Mouse (Mus musculus): ENCODE data around the gene Tmsb15b2. TPM values are rescaled to one million over a fixed set of nuclear protein-coding genes. Genes with fewer than 3 reads are reported as not detected.
"Not testable (repeated sequence)": the region's sequence is repeated elsewhere in the genome, so short reads cannot be mapped to it uniquely, and the experiment has no call there.

Tmsb15b2 gene
- 10 to 100 TPM in 1 of 2 experiments, 1 to 10 TPM in 1; 5.1 to 10.7 TPM for total RNA-seq (2021)
- long read RNA-seq, experiment 1, transcript Tmsb15b2-201 (3 exons, 450 nt), result major isoform, 8 of 8 reads
- long read RNA-seq, experiment 1, partial matches to known transcripts, result 0 of 8 reads
- long read RNA-seq, experiment 1, other reads (novel, unspliced or antisense), result 0 of 8 reads
- long read RNA-seq, experiment 2, result 0 reads

- peak within 1 kb of the TSS; percentile 58 for H3K4me3 ChIP-seq
- DNase-seq; intact Hi-C loops (cut with DNase I); H3K27ac ChIP-seq: not testable (repeated sequence)
Measured at GRCm38 (mm10) chrX:136975397-136975796, at the start of gene Tmsb15b2. Tmsb15b2 (minus strand) TSS chrX:136975497.

- DNase-seq, result peak; percentile 50
- H3K4me3 ChIP-seq, result no peak overlapping the region
- TF ChIP-seq CTCF (IDR thresholded peaks at IDR 0.05), result peak; percentile 71
- no peak overlapping the region for H3K27ac ChIP-seq
- intact Hi-C loops (cut with DNase I), result loop anchor here (5.0 kb wide), 1 partner anchor 277 kb away; the partner anchor contains the start of gene Morf4l2
Measured at GRCm38 (mm10) chrX:137019310-137019709, 44.0 kb upstream of the Tmsb15b2 start.

GRCm38 (mm10) chrX:137017668-137018067 is 42.4 kb upstream of the Tmsb15b2 start:
- Histone ChIP-seq H3K4me3 (no peak overlapping the region), H3K27ac (no peak overlapping the region)
- intact Hi-C loops (cut with DNase I), result loop anchor here (5.0 kb wide), 1 partner anchor 275 kb away; the partner anchor contains the start of gene Morf4l2
- TF ChIP-seq CTCF (IDR thresholded peaks at IDR 0.05), result no peak
- DNase-seq, result no peak

- H3K4me3 ChIP-seq, result no peak overlapping the region
- intact Hi-C loops (cut with DNase I), result loop anchor here (5.0 kb wide), 1 partner anchor 273 kb away; the partner anchor contains the start of gene Morf4l2
- TF ChIP-seq CTCF (IDR thresholded peaks at IDR 0.05), result peak; percentile 64
- no peak overlapping the region for H3K27ac ChIP-seq
- peak; percentile 40 for DNase-seq
Measured at GRCm38 (mm10) chrX:137015099-137015709, 39.9 kb upstream of the Tmsb15b2 start.

GRCm38 (mm10) chrX:136996256-136996655 is 21.0 kb upstream of the Tmsb15b2 start:
- intact Hi-C loops (cut with DNase I), result no loop called here
- DNase-seq, result no peak
- H3K27ac ChIP-seq, result no peak overlapping the region
- no peak overlapping the region for H3K4me3 ChIP-seq
- no peak for TF ChIP-seq CTCF (IDR thresholded peaks at IDR 0.05)

GRCm38 (mm10) chrX:136993641-136994040 is 18.3 kb upstream of the Tmsb15b2 start:
- intact Hi-C loops (cut with DNase I), result no loop called here
- no peak for TF ChIP-seq CTCF (IDR thresholded peaks at IDR 0.05)
- Histone ChIP-seq H3K27ac (no peak overlapping the region), H3K4me3 (no peak overlapping the region)
- DNase-seq, result no peak

GRCm38 (mm10) chrX:136992978-136993547 is 17.8 kb upstream of the Tmsb15b2 start, which contains the start of gene Zcchc18:
Zcchc18 (plus strand) TSS chrX:136993155.
- peak within 1 kb of the TSS; percentile 62 for H3K4me3 ChIP-seq
- no peak for TF ChIP-seq CTCF (IDR thresholded peaks at IDR 0.05)
- no peak within 1 kb of the TSS for H3K27ac ChIP-seq
- DNase-seq, result peak; percentile 22
- intact Hi-C loops (cut with DNase I), result no loop called here

GRCm38 (mm10) chrX:136992191-136992965 is 17.1 kb upstream of the Tmsb15b2 start:
- H3K4me3 ChIP-seq, result peak overlapping the region; percentile 62
- intact Hi-C loops (cut with DNase I), result no loop called here

GRCm38 (mm10) chrX:136991274-136991673 is 16.0 kb upstream of the Tmsb15b2 start:
- TF ChIP-seq CTCF (IDR thresholded peaks at IDR 0.05), result no peak
- intact Hi-C loops (cut with DNase I), result no loop called here
- no peak overlapping the region for H3K4me3 ChIP-seq
- no peak for DNase-seq
- no peak overlapping the region for H3K27ac ChIP-seq

More at GRCm38 (mm10) chrX:136992191-136992965, 17.1 kb upstream of the Tmsb15b2 start:
- DNase-seq, result no peak
- no peak for TF ChIP-seq CTCF (IDR thresholded peaks at IDR 0.05)
- H3K27ac ChIP-seq, result no peak overlapping the region

GRCm38 (mm10) chrX:136986039-136986438 is 10.7 kb upstream of the Tmsb15b2 start:
- intact Hi-C loops (cut with DNase I), result no loop called here
- Histone ChIP-seq H3K4me3 (no peak overlapping the region), H3K27ac (no peak overlapping the region)
- no peak for DNase-seq
- no peak for TF ChIP-seq CTCF (IDR thresholded peaks at IDR 0.05)

GRCm38 (mm10) chrX:136978616-136979015 is 3.3 kb upstream of the Tmsb15b2 start:
- no peak for DNase-seq
- H3K27ac ChIP-seq, result no peak overlapping the region
- intact Hi-C loops (cut with DNase I), result no loop called here
- no peak overlapping the region for H3K4me3 ChIP-seq
- peak; percentile 47 for TF ChIP-seq CTCF (IDR thresholded peaks at IDR 0.05)

GRCm38 (mm10) chrX:136976424-136977084 is 1.3 kb upstream of the Tmsb15b2 start, which contains the start of the genes Tmsb15l and Tmsb15b1:
Tmsb15l (minus strand) TSS chrX:136976869.
Tmsb15b1 (minus strand) TSS chrX:136976874.
- intact Hi-C loops (cut with DNase I), result no loop called here
- TF ChIP-seq CTCF (IDR thresholded peaks at IDR 0.05), result no peak

More at GRCm38 (mm10) chrX:136976424-136977084, 1.3 kb upstream of the Tmsb15b2 start, which contains the start of the genes Tmsb15l and Tmsb15b1:
- Histone ChIP-seq H3K4me3 (peak within 1 kb of the TSS; percentile 58), H3K27ac (no peak within 1 kb of the TSS)
- DNase-seq, result peak; percentile 58

Measured in gastrocnemius, adult 2 months (tissue).